Mouse (Mus musculus): ENCODE measurements around the gene Unc119.

Gene Unc119

GRCm38 (mm10) chr11:78344328-78344889, 1.1 kb downstream of the Unc119 start:
- no peak for DNase-seq (ENCODE audit: low read depth, low spot score)

GRCm38 (mm10) chr11:78344890-78345715, 1.8 kb downstream of the Unc119 start:
- DNase-seq (ENCODE audit: low read depth, low spot score), result no peak

- no peak for DNase-seq (ENCODE audit: low read depth, low spot score)
Measured at GRCm38 (mm10) chr11:78345801-78346200, 2.5 kb downstream of the Unc119 start.

- no peak for DNase-seq (ENCODE audit: low read depth, low spot score)
Measured at GRCm38 (mm10) chr11:78346326-78347069, 3.2 kb downstream of the Unc119 start.

GRCm38 (mm10) chr11:78347070-78347754, 3.9 kb downstream of the Unc119 start:
- DNase-seq (ENCODE audit: low read depth, low spot score), result no peak

- no peak for DNase-seq (ENCODE audit: low read depth, low spot score)
Measured at GRCm38 (mm10) chr11:78347908-78348307, 4.6 kb downstream of the Unc119 start.

GRCm38 (mm10) chr11:78348474-78348873, 5.2 kb downstream of the Unc119 start:
- no peak for DNase-seq (ENCODE audit: low read depth, low spot score)

GRCm38 (mm10) chr11:78349441-78350358, 6.4 kb downstream of the Unc119 start:
- no peak for DNase-seq (ENCODE audit: low read depth, low spot score)

- DNase-seq (ENCODE audit: low read depth, low spot score), result no peak
Measured at GRCm38 (mm10) chr11:78353081-78353480, 9.8 kb downstream of the Unc119 start.

GRCm38 (mm10) chr11:78354905-78355304, 11.6 kb downstream of the Unc119 start:
- DNase-seq (ENCODE audit: low read depth, low spot score), result no peak

- DNase-seq (ENCODE audit: low read depth, low spot score), result no peak
Measured at GRCm38 (mm10) chr11:78355471-78356238, 12.4 kb downstream of the Unc119 start.

GRCm38 (mm10) chr11:78358330-78359007, 15.2 kb downstream of the Unc119 start:
- DNase-seq (ENCODE audit: low read depth, low spot score), result peak; percentile 78

GRCm38 (mm10) chr11:78360125-78360788, 17.0 kb downstream of the Unc119 start:
- DNase-seq (ENCODE audit: low read depth, low spot score), result peak; percentile 79

- no peak for DNase-seq (ENCODE audit: low read depth, low spot score)
Measured at GRCm38 (mm10) chr11:78360789-78361131, 17.5 kb downstream of the Unc119 start.

- DNase-seq (ENCODE audit: low read depth, low spot score), result no peak
Measured at GRCm38 (mm10) chr11:78363309-78364007, 20.2 kb downstream of the Unc119 start.

GRCm38 (mm10) chr11:78364103-78364502, 20.8 kb downstream of the Unc119 start:
- DNase-seq (ENCODE audit: low read depth, low spot score), result no peak

- no peak for DNase-seq (ENCODE audit: low read depth, low spot score)
Measured at GRCm38 (mm10) chr11:78367456-78368225, 24.4 kb downstream of the Unc119 start.

- no peak for DNase-seq (ENCODE audit: low read depth, low spot score)
Measured at GRCm38 (mm10) chr11:78370389-78370788, 27.1 kb downstream of the Unc119 start.
